In genomic region chr4:147879456-147879855, GRCm38 (mm10) we compare ENCODE assay signal across 22 mouse cellular contexts. TPM values are rescaled to one million over a fixed set of nuclear protein-coding genes. Genes with fewer than 3 reads are reported as not detected.
A peak's percentile ranks its signal among the peaks of the same experiment; 100 is the strongest.
DNase-seq lines count a peak whose midpoint lies in the region; ATAC-seq and TF ChIP-seq lines count a peak whose summit lies in the region.
"Had no signal": no experiment of that assay in that cellular context is flagged by ENCODE, and none has a peak within 500 bp of the region (broad histone marks: within the 10 kb centered on the region; RNA-seq: fewer than 3 reads in every experiment).

No protein-coding gene starts in this region.

- no peak overlapping the region for H3K9ac ChIP-seq in hindbrain, embryonic 11.5 days (ENCODE audit: low read depth, low read length)
- H3K9ac ChIP-seq in kidney, embryonic 16.5 days (replicated peaks; ENCODE audit: low read length) = no peak overlapping the region
- H3K9ac ChIP-seq in MEL (ENCODE audit: control insufficient read depth, low read depth, low read length, poor library complexity, severe bottlenecking) = no peak overlapping the region
- no peak overlapping the region for H3K9ac ChIP-seq in intestine, embryonic 16.5 days (ENCODE audit: low read depth, low read length)
- H3K9ac ChIP-seq: embryonic facial prominence, embryonic 12.5 days; forebrain, embryonic 12.5 days; forebrain, postnatal 0 days; hindbrain, embryonic 12.5 days had no signal

- H3K27me3 ChIP-seq in hindbrain, embryonic 11.5 days (ENCODE audit: control insufficient read depth, insufficient read depth, low read length) = no peaks in the 10 kb centered on the region
- H3K27me3 ChIP-seq in hindbrain, embryonic 10.5 days (ENCODE audit: insufficient read depth, poor library complexity, severe bottlenecking) = no peaks in the 10 kb centered on the region
- H3K27me3 ChIP-seq in kidney, embryonic 16.5 days (ENCODE audit: insufficient read depth, low read length) = no peaks in the 10 kb centered on the region
- H3K27me3 ChIP-seq in MEL (ENCODE audit: control insufficient read depth in 1 of 2, insufficient read depth in 2 of 2, low read length in 2 of 2) = no peaks in the 10 kb centered on the region
- no peaks in the 10 kb centered on the region for H3K27me3 ChIP-seq in intestine, embryonic 16.5 days (replicated peaks; ENCODE audit: control insufficient read depth, insufficient read depth, low read length)
- H3K27me3 ChIP-seq: embryonic facial prominence, embryonic 12.5 days; forebrain, embryonic 12.5 days; hindbrain, embryonic 12.5 days had no signal

- TF ChIP-seq POLR2A in MEL (IDR thresholded peaks at IDR 0.05; ENCODE audit: control insufficient read depth in 1 of 2, insufficient read depth in 1 of 2, low read depth in 1 of 2, low read length in 2 of 2, poor library complexity in 1 of 2) = no peak; a peak in 1 of 4 replicates

- H3K4me2 ChIP-seq in hindbrain, embryonic 11.5 days (replicated peaks; ENCODE audit: low read depth, low read length) = no peak overlapping the region
- no peak overlapping the region for H3K4me2 ChIP-seq in kidney, embryonic 16.5 days (replicated peaks; ENCODE audit: low read depth, low read length)
- H3K4me2 ChIP-seq in intestine, embryonic 16.5 days (ENCODE audit: low read depth, low read length) = no peak overlapping the region
- H3K4me2 ChIP-seq: embryonic facial prominence, embryonic 12.5 days; forebrain, embryonic 12.5 days; hindbrain, embryonic 12.5 days had no signal

- no peak for TF ChIP-seq EP300 in MEL (IDR thresholded peaks at IDR 0.05; ENCODE audit: low read depth in 1 of 2, low read length in 2 of 2)

- no peaks in the 10 kb centered on the region for H3K9me3 ChIP-seq in hindbrain, embryonic 11.5 days (ENCODE audit: control insufficient read depth, low read length)
- no peaks in the 10 kb centered on the region for H3K9me3 ChIP-seq in hindbrain, embryonic 10.5 days
- H3K9me3 ChIP-seq in kidney, embryonic 16.5 days (ENCODE audit: low read length) = no peaks in the 10 kb centered on the region
- no peaks in the 10 kb centered on the region for H3K9me3 ChIP-seq in MEL (replicated peaks; ENCODE audit: insufficient read depth, low read length)
- H3K9me3 ChIP-seq in intestine, embryonic 16.5 days (ENCODE audit: control insufficient read depth, low read length) = no peaks in the 10 kb centered on the region
- H3K9me3 ChIP-seq: embryonic facial prominence, embryonic 12.5 days; forebrain, embryonic 12.5 days; heart, embryonic 10.5 days; hindbrain, embryonic 12.5 days had no signal

- 67% methylated on average over 2 of the region's 2 CpGs for WGBS in hindbrain, embryonic 11.5 days
- WGBS in hindbrain, embryonic 10.5 days = 72% methylated on average over 2 of the region's 2 CpGs
- 66% methylated on average over 2 of the region's 2 CpGs for WGBS in kidney, embryonic 16.5 days
- 77% methylated on average over 2 of the region's 2 CpGs for WGBS in intestine, embryonic 16.5 days

- no peak for DNase-seq in hindbrain, embryonic 11.5 days (ENCODE audit: low spot score)
- no peak for DNase-seq in hindbrain, embryonic 10.5 days (ENCODE audit: low spot score)
- no peak for DNase-seq in kidney, adult 18-20 months
- no peak for DNase-seq in MEL (ENCODE audit: low read depth, low spot score)
- DNase-seq in thymus, postnatal 10 days (ENCODE audit: low spot score in 2 of 2) = no peak
- DNase-seq: adrenal gland, adult 8-10 months; adrenal gland, postnatal 36 days; cerebellum, adult 11 months; cerebellum, adult 8-10 months; cerebellum, postnatal 14 days; forebrain, postnatal 0 days; gastrocnemius, adult 2 months; gastrocnemius, postnatal 25 days; kidney, postnatal 10 days had no signal

- H3K27ac ChIP-seq in hindbrain, embryonic 11.5 days (ENCODE audit: low read depth, low read length) = no peak overlapping the region
- H3K27ac ChIP-seq in hindbrain, embryonic 10.5 days = no peak overlapping the region
- H3K27ac ChIP-seq in kidney, embryonic 16.5 days (ENCODE audit: low read length) = no peak overlapping the region
- H3K27ac ChIP-seq in MEL (ENCODE audit: control insufficient read depth, low read depth, low read length) = no peak overlapping the region
- H3K27ac ChIP-seq in intestine, embryonic 16.5 days (ENCODE audit: low read length) = no peak overlapping the region
- H3K27ac ChIP-seq: embryonic facial prominence, embryonic 12.5 days; forebrain, embryonic 12.5 days; gastrocnemius, adult 2 months; heart, embryonic 10.5 days; hindbrain, embryonic 12.5 days had no signal

- H3K79me2 ChIP-seq in MEL (ENCODE audit: control insufficient read depth, insufficient read depth, low read length, poor library complexity) = no peaks in the 10 kb centered on the region

- no peaks in the 10 kb centered on the region for H3K4me1 ChIP-seq in hindbrain, embryonic 11.5 days (replicated peaks; ENCODE audit: control insufficient read depth, insufficient read depth, low read length)
- peaks cover 5% of the 10 kb centered on the region; the same call in 1 of the 2 replicates for H3K4me1 ChIP-seq in hindbrain, embryonic 10.5 days (replicated peaks)
- H3K4me1 ChIP-seq in kidney, embryonic 16.5 days (ENCODE audit: insufficient read depth, low read length) = no peaks in the 10 kb centered on the region
- H3K4me1 ChIP-seq in MEL (ENCODE audit: control insufficient read depth in 1 of 2, insufficient read depth in 2 of 2, low read length in 2 of 2) = peaks cover 9 to 16% of the 10 kb centered on the region in 2 experiments
- H3K4me1 ChIP-seq in intestine, embryonic 16.5 days (ENCODE audit: control insufficient read depth, insufficient read depth, low read length) = no peaks in the 10 kb centered on the region
- H3K4me1 ChIP-seq: embryonic facial prominence, embryonic 12.5 days; forebrain, embryonic 12.5 days; hindbrain, embryonic 12.5 days had no signal

- peak; percentile 21 to 48 (median 39); a peak in 4 of 6 replicates for TF ChIP-seq CTCF in MEL (IDR thresholded peaks at IDR 0.05 in 2 of 3, conservative IDR thresholded peaks at IDR 0.05 in 1 of 3; ENCODE audit: control insufficient read depth in 1 of 3, insufficient read depth in 1 of 3, low read depth in 2 of 3, low read length in 3 of 3, poor library complexity in 1 of 3, severe bottlenecking in 1 of 3)

- ATAC-seq in hindbrain, embryonic 11.5 days (ENCODE audit: low FRiP score) = peak; percentile 33; the same call in 1 of the 2 replicates
- peak; percentile 19; the same call in 1 of the 2 replicates for ATAC-seq in kidney, embryonic 16.5 days (ENCODE audit: low FRiP score, low TSS enrichment)
- ATAC-seq in intestine, embryonic 16.5 days = peak; percentile 12; the same call in 1 of the 2 replicates
- ATAC-seq: forebrain, postnatal 0 days; hindbrain, embryonic 16.5 days; inflammation-experienced regulatory T-cells, adult 6 months had no signal

- no peak overlapping the region for H3K4me3 ChIP-seq in hindbrain, embryonic 11.5 days (ENCODE audit: low read depth, low read length)
- H3K4me3 ChIP-seq in hindbrain, embryonic 10.5 days = no peak overlapping the region
- no peak overlapping the region for H3K4me3 ChIP-seq in kidney, embryonic 16.5 days (ENCODE audit: low read length)
- H3K4me3 ChIP-seq in MEL (ENCODE audit: control insufficient read depth in 1 of 2, insufficient read depth in 1 of 2, low read depth in 2 of 2, low read length in 2 of 2) = no peak overlapping the region
- no peak overlapping the region for H3K4me3 ChIP-seq in intestine, embryonic 16.5 days (ENCODE audit: low read length)
- H3K4me3 ChIP-seq: embryonic facial prominence, embryonic 12.5 days; forebrain, embryonic 12.5 days; gastrocnemius, adult 2 months; heart, embryonic 10.5 days; hindbrain, embryonic 12.5 days had no signal

- peaks cover 24% of the 10 kb centered on the region for H3K36me3 ChIP-seq in hindbrain, embryonic 11.5 days (ENCODE audit: control insufficient read depth, insufficient read depth, low read length)
- peaks cover 97% of the 10 kb centered on the region for H3K36me3 ChIP-seq in hindbrain, embryonic 10.5 days
- peaks cover 82% of the 10 kb centered on the region for H3K36me3 ChIP-seq in kidney, embryonic 16.5 days (ENCODE audit: insufficient read depth, low read length)
- peaks cover 11 to 14% of the 10 kb centered on the region in 2 experiments for H3K36me3 ChIP-seq in MEL (ENCODE audit: control insufficient read depth in 1 of 2, insufficient read depth in 2 of 2, low read length in 2 of 2)
- peaks cover 44% of the 10 kb centered on the region for H3K36me3 ChIP-seq in intestine, embryonic 16.5 days (ENCODE audit: control insufficient read depth, insufficient read depth, low read length)

- TF ChIP-seq RAD21 in MEL (IDR thresholded peaks at IDR 0.05; ENCODE audit: low read depth, low read length) = no peak

RNA-seq across cellular contexts. Expression of gene Fv1, which starts 10.7 kb away (rescaled TPM):
- polyA plus RNA-seq in hindbrain, embryonic 11.5 days (2014; fragmentation: Nextera tagmentation; extraction: Ambion mirVana) = 11.8 and 15.3 TPM in 2 replicates
- polyA plus RNA-seq in hindbrain, embryonic 10.5 days (2016; fragmentation: Nextera tagmentation; extraction: Ambion mirVana) = 13.5 and 15.8 TPM in 2 replicates
- polyA plus RNA-seq in kidney, embryonic 16.5 days (2015; fragmentation: Nextera tagmentation; extraction: Ambion mirVana) = 12.9 and 13.1 TPM in 2 replicates
- total RNA-seq in MEL (2012; rRNA removed) = 3.0 and 3.8 TPM in 2 replicates
- polyA plus RNA-seq in MEL (2012; ENCODE audit: insufficient read depth in 1 of 2, insufficient read length in 2 of 2, low read depth in 1 of 2, low replicate concordance in 2 of 2, missing spikeins in 1 of 2) = 1 to 10 TPM in 1 of 2 experiments, not detected in 1; 4.6 TPM
- polyA plus RNA-seq in intestine, embryonic 16.5 days (2015; fragmentation: Nextera tagmentation; extraction: Ambion mirVana) = 7.4 and 7.6 TPM in 2 replicates

RNA-seq across cellular contexts. Expression of gene Miip, which starts 10.8 kb away (rescaled TPM):
- polyA plus RNA-seq in hindbrain, embryonic 11.5 days (2014; fragmentation: Nextera tagmentation; extraction: Ambion mirVana) = 32.9 and 36.7 TPM in 2 replicates
- 67.6 and 69.3 TPM in 2 replicates for polyA plus RNA-seq in hindbrain, embryonic 10.5 days (2016; fragmentation: Nextera tagmentation; extraction: Ambion mirVana)
- 55.3 and 55.4 TPM in 2 replicates for polyA plus RNA-seq in kidney, embryonic 16.5 days (2015; fragmentation: Nextera tagmentation; extraction: Ambion mirVana)
- total RNA-seq in MEL (2012; rRNA removed) = 19.0 and 22.8 TPM in 2 replicates
- polyA plus RNA-seq in MEL (2012; ENCODE audit: insufficient read depth in 1 of 2, insufficient read length in 2 of 2, low read depth in 1 of 2, low replicate concordance in 2 of 2, missing spikeins in 1 of 2) = 10 to 100 TPM in 1 of 2 experiments, not detected in 1; 31.4 TPM
- 33.5 and 38.1 TPM in 2 replicates for polyA plus RNA-seq in intestine, embryonic 16.5 days (2015; fragmentation: Nextera tagmentation; extraction: Ambion mirVana)

RNA-seq across cellular contexts. Expression of gene Mfn2, which starts 25.0 kb away (rescaled TPM):
- 33.2 and 39.0 TPM in 2 replicates for polyA plus RNA-seq in hindbrain, embryonic 11.5 days (2014; fragmentation: Nextera tagmentation; extraction: Ambion mirVana)
- polyA plus RNA-seq in hindbrain, embryonic 10.5 days (2016; fragmentation: Nextera tagmentation; extraction: Ambion mirVana) = 43.4 and 52.4 TPM in 2 replicates
- 45.4 and 47.1 TPM in 2 replicates for polyA plus RNA-seq in kidney, embryonic 16.5 days (2015; fragmentation: Nextera tagmentation; extraction: Ambion mirVana)
- total RNA-seq in MEL (2012; rRNA removed) = 16.0 and 19.0 TPM in 2 replicates
- 10 to 100 TPM in 1 of 2 experiments, not detected in 1; 32.8 TPM for polyA plus RNA-seq in MEL (2012; ENCODE audit: insufficient read depth in 1 of 2, insufficient read length in 2 of 2, low read depth in 1 of 2, low replicate concordance in 2 of 2, missing spikeins in 1 of 2)
- polyA plus RNA-seq in intestine, embryonic 16.5 days (2015; fragmentation: Nextera tagmentation; extraction: Ambion mirVana) = 50.8 and 59.7 TPM in 2 replicates

RNA-seq across cellular contexts. Expression of gene Zfp933, which starts 31.3 kb away (rescaled TPM):
- 5.5 and 7.3 TPM in 2 replicates for polyA plus RNA-seq in hindbrain, embryonic 11.5 days (2014; fragmentation: Nextera tagmentation; extraction: Ambion mirVana)
- 4.4 and 5.1 TPM in 2 replicates for polyA plus RNA-seq in hindbrain, embryonic 10.5 days (2016; fragmentation: Nextera tagmentation; extraction: Ambion mirVana)
- polyA plus RNA-seq in kidney, embryonic 16.5 days (2015; fragmentation: Nextera tagmentation; extraction: Ambion mirVana) = 5.4 TPM in 2 replicates
- 3.3 and 4.7 TPM in 2 replicates for total RNA-seq in MEL (2012; rRNA removed)
- polyA plus RNA-seq in MEL (2012; ENCODE audit: insufficient read depth in 1 of 2, insufficient read length in 2 of 2, low read depth in 1 of 2, low replicate concordance in 2 of 2, missing spikeins in 1 of 2) = 100 to 1,000 TPM in 1 of 2 experiments, 1 to 10 TPM in 1; 4.0 to 353 TPM
- polyA plus RNA-seq in intestine, embryonic 16.5 days (2015; fragmentation: Nextera tagmentation; extraction: Ambion mirVana) = 3.5 and 4.3 TPM in 2 replicates

RNA-seq across cellular contexts. Expression of gene Plod1, which starts 57.1 kb away (rescaled TPM):
- polyA plus RNA-seq in hindbrain, embryonic 11.5 days (2014; fragmentation: Nextera tagmentation; extraction: Ambion mirVana) = 28.2 and 28.7 TPM in 2 replicates
- polyA plus RNA-seq in hindbrain, embryonic 10.5 days (2016; fragmentation: Nextera tagmentation; extraction: Ambion mirVana) = 30.5 and 31.2 TPM in 2 replicates
- 58.6 and 61.5 TPM in 2 replicates for polyA plus RNA-seq in kidney, embryonic 16.5 days (2015; fragmentation: Nextera tagmentation; extraction: Ambion mirVana)
- 7.2 and 8.2 TPM in 2 replicates for total RNA-seq in MEL (2012; rRNA removed)
- polyA plus RNA-seq in MEL (2012; ENCODE audit: insufficient read depth in 1 of 2, insufficient read length in 2 of 2, low read depth in 1 of 2, low replicate concordance in 2 of 2, missing spikeins in 1 of 2) = 10 to 100 TPM in 1 of 2 experiments, not detected in 1; 20.8 TPM
- polyA plus RNA-seq in intestine, embryonic 16.5 days (2015; fragmentation: Nextera tagmentation; extraction: Ambion mirVana) = 39.0 and 42.7 TPM in 2 replicates
